Mouse (Mus musculus) neural tube, postnatal 0 days (tissue): Measurements from ENCODE around the gene Ly6g6e. TPM values are rescaled to one million over a fixed set of nuclear protein-coding genes. Genes with fewer than 3 reads are reported as not detected.

Experiments
- polyA plus RNA-seq: library from polyadenylated mRNA; unstranded; fragments of >200 nt; fragmentation: Nextera tagmentation; extraction: Ambion mirVana; gene quantifications from 2 replicates; pipeline ENCODE4 v1.2.1, GENCODE M21; 2015

Gene Ly6g6e
- polyA plus RNA-seq: 0.52 and 1.2 TPM in 2 replicates

GRCm38 (mm10) chr17:35076507-35077176, at the start of gene Ly6g6e:
Gene Ly6g6e, plus strand, starts transcription at chr17:35076902.

GRCm38 (mm10) chr17:35027277-35028068, 49.2 kb upstream of the Ly6g6e start, which contains the start of gene Sapcd1:
Gene Sapcd1, minus strand, starts transcription at chr17:35028016.

GRCm38 (mm10) chr17:35046681-35047455, 29.8 kb upstream of the Ly6g6e start, which contains the start of gene Msh5:
Gene Msh5, minus strand, starts transcription at chr17:35046745.

GRCm38 (mm10) chr17:35049561-35050016, 27.1 kb upstream of the Ly6g6e start, which contains the start of gene Clic1:
Gene Clic1, plus strand, starts transcription at chr17:35049966.

GRCm38 (mm10) chr17:35058911-35059892, 17.5 kb upstream of the Ly6g6e start, which contains the start of gene Ddah2:
Gene Ddah2, plus strand, starts transcription at chr17:35059035.

GRCm38 (mm10) chr17:35064951-35065947, 11.5 kb upstream of the Ly6g6e start, which contains the start of gene Ly6g6c:
Gene Ly6g6c, plus strand, starts transcription at chr17:35065388.

GRCm38 (mm10) chr17:35066084-35066483, 10.6 kb upstream of the Ly6g6e start, which contains the start of gene Mpig6b:
Gene Mpig6b, minus strand, starts transcription at chr17:35066184.

GRCm38 (mm10) chr17:35077786-35078233, 1.1 kb downstream of the Ly6g6e start, which contains the start of gene Ly6g6d:
Gene Ly6g6d, minus strand, starts transcription at chr17:35078065.

GRCm38 (mm10) chr17:35085208-35085865, 8.6 kb downstream of the Ly6g6e start, which contains the start of gene Ly6g6f:
Gene Ly6g6f, minus strand, starts transcription at chr17:35085610.

GRCm38 (mm10) chr17:35088825-35089644, 12.3 kb downstream of the Ly6g6e start, which contains the start of gene Abhd16a:
Gene Abhd16a, plus strand, starts transcription at chr17:35089263.

GRCm38 (mm10) chr17:35108097-35108496, 31.4 kb downstream of the Ly6g6e start, which contains the start of gene Ly6g5c:
Gene Ly6g5c, plus strand, starts transcription at chr17:35108279.

GRCm38 (mm10) chr17:35115046-35116019, 38.6 kb downstream of the Ly6g6e start, which contains the start of gene Ly6g5b:
Gene Ly6g5b, minus strand, starts transcription at chr17:35115428.

GRCm38 (mm10) chr17:35121143-35121799, 44.6 kb downstream of the Ly6g6e start, which contains the start of gene Gpank1:
Gene Gpank1, plus strand, starts transcription at chr17:35121455.

GRCm38 (mm10) chr17:35121871-35122303, 45.2 kb downstream of the Ly6g6e start, which contains the start of gene Csnk2b:
Gene Csnk2b, minus strand, starts transcription at chr17:35122053.

GRCm38 (mm10) chr17:35126206-35126611, 49.5 kb downstream of the Ly6g6e start, which contains the start of gene D17H6S53E:
Gene D17H6S53E, plus strand, starts transcription at chr17:35126373.

